Mouse (Mus musculus): ENCODE measurements around the gene Ltbp2.

The Ltbp2 gene

GRCm38 (mm10) chr12:84840734-84841133, 35.6 kb downstream of the Ltbp2 start:
- in situ Hi-C loops (cut with MboI, MseI), result no loop called here

- in situ Hi-C loops (cut with MboI, MseI), result no loop called here
Measured at GRCm38 (mm10) chr12:84839965-84840364, 36.4 kb downstream of the Ltbp2 start.

GRCm38 (mm10) chr12:84835626-84836025, 40.7 kb downstream of the Ltbp2 start:
- in situ Hi-C loops (cut with MboI, MseI), result no loop called here

GRCm38 (mm10) chr12:84834773-84835172, 41.6 kb downstream of the Ltbp2 start:
- in situ Hi-C loops (cut with MboI, MseI), result no loop called here

GRCm38 (mm10) chr12:84831648-84832047, 44.7 kb downstream of the Ltbp2 start:
- in situ Hi-C loops (cut with MboI, MseI), result no loop called here

GRCm38 (mm10) chr12:84831141-84831540, 45.2 kb downstream of the Ltbp2 start:
- in situ Hi-C loops (cut with MboI, MseI), result no loop called here

GRCm38 (mm10) chr12:84830438-84830837, 45.9 kb downstream of the Ltbp2 start:
- in situ Hi-C loops (cut with MboI, MseI), result no loop called here

GRCm38 (mm10) chr12:84829913-84830312, 46.4 kb downstream of the Ltbp2 start:
- in situ Hi-C loops (cut with MboI, MseI), result no loop called here

- in situ Hi-C loops (cut with MboI, MseI), result no loop called here
Measured at GRCm38 (mm10) chr12:84829109-84829724, 47.1 kb downstream of the Ltbp2 start.

GRCm38 (mm10) chr12:84827384-84827933, 48.9 kb downstream of the Ltbp2 start:
- in situ Hi-C loops (cut with MboI, MseI), result no loop called here

GRCm38 (mm10) chr12:84824203-84824602, 52.1 kb downstream of the Ltbp2 start:
- in situ Hi-C loops (cut with MboI, MseI), result no loop called here

GRCm38 (mm10) chr12:84823601-84824000, 52.7 kb downstream of the Ltbp2 start:
- in situ Hi-C loops (cut with MboI, MseI), result no loop called here

GRCm38 (mm10) chr12:84819236-84820168, 56.8 kb downstream of the Ltbp2 start:
- in situ Hi-C loops (cut with MboI, MseI), result no loop called here

- in situ Hi-C loops (cut with MboI, MseI), result no loop called here
Measured at GRCm38 (mm10) chr12:84818496-84818895, 57.8 kb downstream of the Ltbp2 start.

- in situ Hi-C loops (cut with MboI, MseI), result no loop called here
Measured at GRCm38 (mm10) chr12:84814663-84815325, 61.5 kb downstream of the Ltbp2 start.

- in situ Hi-C loops (cut with MboI, MseI), result no loop called here
Measured at GRCm38 (mm10) chr12:84813773-84814172, 62.6 kb downstream of the Ltbp2 start.

GRCm38 (mm10) chr12:84812004-84812403, 64.3 kb downstream of the Ltbp2 start:
- in situ Hi-C loops (cut with MboI, MseI), result no loop called here

- in situ Hi-C loops (cut with MboI, MseI), result no loop called here
Measured at GRCm38 (mm10) chr12:84811510-84811909, 64.8 kb downstream of the Ltbp2 start.

- in situ Hi-C loops (cut with MboI, MseI), result no loop called here
Measured at GRCm38 (mm10) chr12:84810810-84811209, 65.5 kb downstream of the Ltbp2 start.

GRCm38 (mm10) chr12:84809033-84809432, 67.3 kb downstream of the Ltbp2 start:
- in situ Hi-C loops (cut with MboI, MseI), result no loop called here

- in situ Hi-C loops (cut with MboI, MseI), result no loop called here
Measured at GRCm38 (mm10) chr12:84807351-84807750, 69.0 kb downstream of the Ltbp2 start.

GRCm38 (mm10) chr12:84806726-84807125, 69.6 kb downstream of the Ltbp2 start:
- in situ Hi-C loops (cut with MboI, MseI), result no loop called here

Measured in T-helper 1 cell (primary cell).